Mouse (Mus musculus) E14TG2a.4 (cell line): ENCODE measurements around the gene Gmeb1.

Experiments used
- CTCF ChIP-seq: conservative IDR thresholded peaks from 2 replicates; pipeline ENCODE4 v1.5.1; 2014; ENCODE audit warnings: low read length
- NANOG ChIP-seq: IDR thresholded peaks from 2 replicates; pipeline ENCODE4 v1.6.1; 2014; ENCODE audit warnings: borderline replicate concordance, low read length, mixed read lengths

- TF ChIP-seq CTCF (no peak), NANOG (no peak)
Measured at GRCm38 (mm10) chr4:132260404-132261379, 710 bp downstream of the Gmeb1 start.
